In genomic region chr1:72284539-72284938, GRCm38 (mm10) we compare ENCODE assay signal across 8 mouse cellular contexts. TPM values are rescaled to one million over a fixed set of nuclear protein-coding genes. Genes with fewer than 3 reads are reported as not detected.
DNase-seq lines count a peak whose midpoint lies in the region; ATAC-seq and TF ChIP-seq lines count a peak whose summit lies in the region.

No protein-coding gene starts in this region.

- WGBS in kidney, embryonic 14.5 days, result 3% methylated on average over 5 of the region's 5 CpGs
- 4% methylated on average over 5 of the region's 5 CpGs for WGBS in hindbrain, embryonic 10.5 days
- 6% methylated on average over 5 of the region's 5 CpGs for WGBS in midbrain, embryonic 11.5 days
- WGBS in kidney, adult 2 months, result 7% methylated on average over 5 of the region's 5 CpGs

- TF ChIP-seq POLR2A in kidney, adult 2 months (IDR thresholded peaks at IDR 0.05; ENCODE audit: low read depth, low read length), result no peak

- no peaks in the 10 kb centered on the region for H3K9me3 ChIP-seq in kidney, embryonic 14.5 days (ENCODE audit: control insufficient read depth, low read length)
- no peaks in the 10 kb centered on the region for H3K9me3 ChIP-seq in hindbrain, embryonic 10.5 days
- no peaks in the 10 kb centered on the region for H3K9me3 ChIP-seq in midbrain, embryonic 11.5 days (ENCODE audit: control insufficient read depth, low read length)

- H3K4me3 ChIP-seq in kidney, embryonic 14.5 days (ENCODE audit: low read length), result peak overlapping the region; percentile 66
- peak overlapping the region; percentile 70 for H3K4me3 ChIP-seq in hindbrain, embryonic 10.5 days
- H3K4me3 ChIP-seq in midbrain, embryonic 11.5 days (ENCODE audit: low read depth, low read length), result peak overlapping the region; percentile 46
- no peak overlapping the region for H3K4me3 ChIP-seq in kidney, adult 2 months (ENCODE audit: insufficient read depth, low read depth, low read length)

- in situ Hi-C loops in Patski (cut with MboI; ENCODE audit: low pct_unique_long_range_greater_than_20kb), result no loop called here

- POLR2A ChIA-PET in Patski (lab: Charles Lee), result interaction anchor here (1.2 kb wide), 1 partner anchor 28 kb away, joined by 3 read pairs; no protein-coding TSS in a partner anchor

- no peaks in the 10 kb centered on the region for H3K36me3 ChIP-seq in kidney, embryonic 14.5 days (ENCODE audit: control insufficient read depth, insufficient read depth, low read length)
- H3K36me3 ChIP-seq in hindbrain, embryonic 10.5 days, result no peaks in the 10 kb centered on the region
- H3K36me3 ChIP-seq in midbrain, embryonic 11.5 days (ENCODE audit: control insufficient read depth, insufficient read depth, low read length), result no peaks in the 10 kb centered on the region
- no peaks in the 10 kb centered on the region; the same call in 1 of the 2 replicates for H3K36me3 ChIP-seq in kidney, adult 2 months (ENCODE audit: control insufficient read depth, insufficient read depth, low read length)

- H3K9ac ChIP-seq in kidney, embryonic 14.5 days (ENCODE audit: low read depth, low read length), result peak overlapping the region; percentile 32; the same call in 1 of the 2 replicates
- peak overlapping the region; percentile 64 for H3K9ac ChIP-seq in midbrain, embryonic 11.5 days (ENCODE audit: low read length)

- ATAC-seq in kidney, embryonic 14.5 days (ENCODE audit: low FRiP score, low TSS enrichment), result peak; percentile 14
- ATAC-seq in Patski, result peak; percentile 4
- ATAC-seq in midbrain, embryonic 11.5 days (ENCODE audit: low FRiP score), result peak; percentile 64
- ATAC-seq in megakaryocyte progenitor cell, adult 5-6 weeks (replicated peaks; ENCODE audit: poor library complexity), result no peak

- CTCF ChIA-PET in Patski (lab: Charles Lee), result interaction anchor here (0.8 kb wide), 1 partner anchor 22 kb away, joined by 3 read pairs; no protein-coding TSS in a partner anchor

- no peaks in the 10 kb centered on the region; the same call in 1 of the 2 replicates for H3K27me3 ChIP-seq in kidney, embryonic 14.5 days (ENCODE audit: control insufficient read depth, insufficient read depth, low read length)
- H3K27me3 ChIP-seq in Patski, result no peaks in the 10 kb centered on the region
- H3K27me3 ChIP-seq in hindbrain, embryonic 10.5 days (ENCODE audit: insufficient read depth, poor library complexity, severe bottlenecking), result peaks cover 10% of the 10 kb centered on the region
- H3K27me3 ChIP-seq in midbrain, embryonic 11.5 days (ENCODE audit: control insufficient read depth, insufficient read depth, low read length), result no peaks in the 10 kb centered on the region; the same call in 1 of the 2 replicates
- H3K27me3 ChIP-seq in kidney, adult 2 months (replicated peaks; ENCODE audit: control insufficient read depth, insufficient read depth, low read length), result no peaks in the 10 kb centered on the region

- no peak for TF ChIP-seq CTCF in Patski (IDR thresholded peaks at IDR 0.05)
- no peak for TF ChIP-seq CTCF in kidney, adult 2 months (conservative IDR thresholded peaks at IDR 0.05; ENCODE audit: insufficient read depth, insufficient read length, low read depth, low read length)

- peak overlapping the region; percentile 81 for H3K4me2 ChIP-seq in kidney, embryonic 14.5 days (replicated peaks; ENCODE audit: low read depth, low read length)
- H3K4me2 ChIP-seq in midbrain, embryonic 11.5 days, result peak overlapping the region; percentile 67

- no peak overlapping the region for H3K27ac ChIP-seq in kidney, embryonic 14.5 days (ENCODE audit: low read depth, low read length)
- peak overlapping the region; percentile 87 for H3K27ac ChIP-seq in hindbrain, embryonic 10.5 days
- peak overlapping the region; percentile 51; the same call in 1 of the 2 replicates for H3K27ac ChIP-seq in midbrain, embryonic 11.5 days (ENCODE audit: low read depth, low read length)
- no peak overlapping the region for H3K27ac ChIP-seq in kidney, adult 2 months (ENCODE audit: insufficient read depth, low read depth, low read length)

- H3K4me1 ChIP-seq in kidney, embryonic 14.5 days (ENCODE audit: control insufficient read depth, insufficient read depth, low read length), result peaks cover 6% of the 10 kb centered on the region; the same call in 1 of the 2 replicates
- H3K4me1 ChIP-seq in hindbrain, embryonic 10.5 days (replicated peaks), result peaks cover 35% of the 10 kb centered on the region
- peaks cover 18% of the 10 kb centered on the region for H3K4me1 ChIP-seq in midbrain, embryonic 11.5 days (ENCODE audit: control insufficient read depth, insufficient read depth, low read length)
- H3K4me1 ChIP-seq in kidney, adult 2 months (ENCODE audit: control insufficient read depth, insufficient read depth, low read length), result peaks cover 13% of the 10 kb centered on the region; the same call in 1 of the 2 replicates

- no peak for DNase-seq in kidney, postnatal 10 days
- no peak for DNase-seq in Patski (ENCODE audit: low read depth, low spot score)
- no peak for DNase-seq in hindbrain, embryonic 10.5 days (ENCODE audit: low spot score)
- DNase-seq in midbrain, embryonic 11.5 days (ENCODE audit: low spot score, missing footprints), result no peak
- DNase-seq in urinary bladder, postnatal 10 days (ENCODE audit: low spot score), result no peak
- DNase-seq in kidney, adult 2 months, result no peak

RNA-seq across cellular contexts. Expression of gene Tmem169, which starts 0.4 kb away (rescaled TPM):
- polyA plus RNA-seq in kidney, embryonic 14.5 days (2014; fragmentation: Nextera tagmentation; extraction: Ambion mirVana), result 1.8 and 3.3 TPM in 2 replicates
- 1.4 TPM for polyA plus RNA-seq in Patski (2021)
- polyA plus RNA-seq in hindbrain, embryonic 10.5 days (2016; fragmentation: Nextera tagmentation; extraction: Ambion mirVana), result 9.3 and 17.4 TPM in 2 replicates
- 14.2 and 14.4 TPM in 2 replicates for polyA plus RNA-seq in midbrain, embryonic 11.5 days (2014; fragmentation: Nextera tagmentation; extraction: Ambion mirVana)
- total RNA-seq in megakaryocyte progenitor cell, adult 5-6 weeks (2015), result not detected in 2 replicates
- total RNA-seq in megakaryocyte progenitor cell, adult 5-6 weeks (2017), result not detected in 2 replicates
- 4.2 and 5.9 TPM in 2 replicates for polyA plus RNA-seq in kidney, adult 2 months (2012; rRNA removed)

RNA-seq across cellular contexts. Expression of gene Pecr, which starts 0.4 kb away (rescaled TPM):
- polyA plus RNA-seq in kidney, embryonic 14.5 days (2014; fragmentation: Nextera tagmentation; extraction: Ambion mirVana), result 43.3 and 46.0 TPM in 2 replicates
- 27.2 TPM for polyA plus RNA-seq in Patski (2021)
- 21.2 and 22.8 TPM in 2 replicates for polyA plus RNA-seq in hindbrain, embryonic 10.5 days (2016; fragmentation: Nextera tagmentation; extraction: Ambion mirVana)
- 14.5 and 14.7 TPM in 2 replicates for polyA plus RNA-seq in midbrain, embryonic 11.5 days (2014; fragmentation: Nextera tagmentation; extraction: Ambion mirVana)
- 18.4 and 24.3 TPM in 2 replicates for total RNA-seq in megakaryocyte progenitor cell, adult 5-6 weeks (2015)
- 13.0 and 13.3 TPM in 2 replicates for total RNA-seq in megakaryocyte progenitor cell, adult 5-6 weeks (2017)
- polyA plus RNA-seq in kidney, adult 2 months (2012; rRNA removed), result 215 and 254 TPM in 2 replicates

RNA-seq across cellular contexts. Expression of gene Xrcc5, which starts 22.7 kb away (rescaled TPM):
- polyA plus RNA-seq in kidney, embryonic 14.5 days (2014; fragmentation: Nextera tagmentation; extraction: Ambion mirVana), result 59.5 and 72.0 TPM in 2 replicates
- 38.5 TPM for polyA plus RNA-seq in Patski (2021)
- polyA plus RNA-seq in hindbrain, embryonic 10.5 days (2016; fragmentation: Nextera tagmentation; extraction: Ambion mirVana), result 48.1 and 50.2 TPM in 2 replicates
- 52.3 and 57.7 TPM in 2 replicates for polyA plus RNA-seq in midbrain, embryonic 11.5 days (2014; fragmentation: Nextera tagmentation; extraction: Ambion mirVana)
- total RNA-seq in megakaryocyte progenitor cell, adult 5-6 weeks (2015), result 12.0 and 12.4 TPM in 2 replicates
- total RNA-seq in megakaryocyte progenitor cell, adult 5-6 weeks (2017), result 11.6 and 18.9 TPM in 2 replicates
- polyA plus RNA-seq in kidney, adult 2 months (2012; rRNA removed), result 9.7 and 11.4 TPM in 2 replicates

Comparison
In these comparisons a context has a peak if more than half of its experiments do, and no peak if none do; other contexts are left out.
1. H3K27ac ChIP-seq: peak in hindbrain, embryonic 10.5 days (single experiment) and midbrain, embryonic 11.5 days (single experiment); none in kidney, embryonic 14.5 days (single experiment) and kidney, adult 2 months (single experiment).